Mouse (Mus musculus): Measurements from ENCODE around the gene Btbd3.

DNA sequence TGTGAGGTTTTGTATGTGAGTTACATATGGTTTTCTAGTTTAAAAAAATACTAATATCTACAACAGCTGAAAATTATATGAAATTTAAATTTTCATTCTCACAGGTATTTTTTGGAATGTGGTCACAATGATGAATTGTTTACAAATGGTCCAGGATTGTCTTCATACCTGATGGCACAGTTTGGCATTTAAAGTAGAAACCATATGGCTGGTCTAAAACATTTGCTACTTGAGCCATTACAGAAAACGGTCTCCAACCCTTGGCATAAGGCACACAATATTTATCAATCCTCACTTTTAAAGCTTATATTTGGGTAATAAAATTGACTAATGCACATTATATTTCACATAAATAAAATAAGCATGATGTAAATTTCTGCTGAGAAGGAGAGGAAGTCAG lies 272.1 kb downstream of the Btbd3 start:
- TF ChIP-seq CTCF (IDR thresholded peaks at IDR 0.05; ENCODE audit: low read depth, low read length) (no peak), POLR2A (IDR thresholded peaks at IDR 0.05; ENCODE audit: insufficient read depth, low read length) (no peak)
